Mouse (Mus musculus) E14TG2a.4 (cell line): ENCODE measurements around the gene Oscp1.

ENCODE experiments used
- H3K27me3 ChIP-seq: 2 replicates; pipeline ENCODE4 v1.6.1; 2014; ENCODE audit warnings: low read length, control low read depth; ENCODE audit not compliant: insufficient read depth
- H3K36me3 ChIP-seq: 2 replicates; pipeline ENCODE4 v1.6.1; 2014; ENCODE audit warnings: low read length, control low read depth; ENCODE audit not compliant: insufficient read depth
- H3K4me1 ChIP-seq: replicated peaks from 2 replicates; pipeline ENCODE4 v1.6.1; 2014; ENCODE audit warnings: low read depth, low read length, control low read depth
- H3K4me3 ChIP-seq: replicated peaks from 2 replicates; pipeline ENCODE4 v1.5.1; 2014; ENCODE audit warnings: mild to moderate bottlenecking, low read length
- H3K9me3 ChIP-seq: 2 replicates; pipeline ENCODE4 v1.6.1; 2014; ENCODE audit warnings: low read length, control low read depth
- CTCF ChIP-seq: conservative IDR thresholded peaks from 2 replicates; pipeline ENCODE4 v1.5.1; 2014; ENCODE audit warnings: low read length
- NANOG ChIP-seq: IDR thresholded peaks from 2 replicates; pipeline ENCODE4 v1.6.1; 2014; ENCODE audit warnings: borderline replicate concordance, low read length, mixed read lengths
- POU5F1 ChIP-seq: IDR thresholded peaks from 2 replicates; pipeline ENCODE4 v1.6.1; 2014; ENCODE audit warnings: low read length, borderline replicate concordance

Oscp1 gene

GRCm38 (mm10) chr4:126111153-126111549 is 52.8 kb downstream of the Oscp1 start:
- TF ChIP-seq NANOG, result no peak
- TF ChIP-seq POU5F1, result no peak
- no peak for TF ChIP-seq CTCF
- H3K36me3 ChIP-seq, result peaks cover 28% of the 10 kb centered on the region; the same call in 1 of the 2 replicates

GRCm38 (mm10) chr4:126113243-126113642 is 54.9 kb downstream of the Oscp1 start:
- no peak for TF ChIP-seq NANOG
- no peak for TF ChIP-seq CTCF
- TF ChIP-seq POU5F1, result no peak
- Histone ChIP-seq H3K4me3 (no peak overlapping the region), H3K27me3 (no peaks in the 10 kb centered on the region), H3K4me1 (peaks cover 77% of the 10 kb centered on the region), H3K9me3 (no peaks in the 10 kb centered on the region), H3K36me3 (peaks cover 37% of the 10 kb centered on the region)

More at GRCm38 (mm10) chr4:126111153-126111549, 52.8 kb downstream of the Oscp1 start:
- peak overlapping the region; percentile 52 for H3K4me3 ChIP-seq
- peaks cover 88% of the 10 kb centered on the region for H3K4me1 ChIP-seq
- H3K27me3 ChIP-seq, result no peaks in the 10 kb centered on the region
- no peaks in the 10 kb centered on the region for H3K9me3 ChIP-seq

- Histone ChIP-seq H3K27me3 (no peaks in the 10 kb centered on the region), H3K36me3 (peaks cover 38% of the 10 kb centered on the region), H3K4me3 (no peak overlapping the region), H3K9me3 (no peaks in the 10 kb centered on the region), H3K4me1 (peaks cover 75% of the 10 kb centered on the region)
- TF ChIP-seq CTCF, result peak; percentile 26
- TF ChIP-seq NANOG, result no peak
- no peak for TF ChIP-seq POU5F1
These were observed 55.6 kb downstream of the Oscp1 start for GRCm38 (mm10) chr4:126113943-126114342.

- no peak for TF ChIP-seq POU5F1
- TF ChIP-seq CTCF, result no peak
- TF ChIP-seq NANOG, result no peak
- H3K9me3 ChIP-seq, result no peaks in the 10 kb centered on the region
- H3K4me3 ChIP-seq, result no peak overlapping the region
- peaks cover 37% of the 10 kb centered on the region for H3K36me3 ChIP-seq
- H3K27me3 ChIP-seq, result no peaks in the 10 kb centered on the region
- H3K4me1 ChIP-seq, result peaks cover 60% of the 10 kb centered on the region
These were observed 57.0 kb downstream of the Oscp1 start for GRCm38 (mm10) chr4:126115411-126115810.

- TF ChIP-seq POU5F1, result no peak
- no peak for TF ChIP-seq CTCF
- no peak for TF ChIP-seq NANOG
- H3K9me3 ChIP-seq, result no peaks in the 10 kb centered on the region
- peaks cover 43% of the 10 kb centered on the region for H3K36me3 ChIP-seq
- H3K27me3 ChIP-seq, result no peaks in the 10 kb centered on the region
- H3K4me1 ChIP-seq, result peaks cover 54% of the 10 kb centered on the region
- H3K4me3 ChIP-seq, result no peak overlapping the region
These were observed 57.6 kb downstream of the Oscp1 start for GRCm38 (mm10) chr4:126115871-126116521.

- no peak for TF ChIP-seq POU5F1
- TF ChIP-seq CTCF, result no peak
- TF ChIP-seq NANOG, result no peak
- Histone ChIP-seq H3K9me3 (no peaks in the 10 kb centered on the region), H3K4me3 (no peak overlapping the region), H3K4me1 (peaks cover 43% of the 10 kb centered on the region), H3K27me3 (no peaks in the 10 kb centered on the region), H3K36me3 (peaks cover 44% of the 10 kb centered on the region)
These were observed 58.8 kb downstream of the Oscp1 start for GRCm38 (mm10) chr4:126117116-126117515.

- TF ChIP-seq POU5F1 (no peak), CTCF (no peak), NANOG (no peak)
- peaks cover 37% of the 10 kb centered on the region for H3K4me1 ChIP-seq
- H3K9me3 ChIP-seq, result no peaks in the 10 kb centered on the region
- no peaks in the 10 kb centered on the region for H3K27me3 ChIP-seq
- H3K4me3 ChIP-seq, result no peak overlapping the region
- peaks cover 50% of the 10 kb centered on the region for H3K36me3 ChIP-seq
These were observed 60.3 kb downstream of the Oscp1 start for GRCm38 (mm10) chr4:126118651-126119050.

- H3K4me3 ChIP-seq, result no peak overlapping the region
- peaks cover 54% of the 10 kb centered on the region for H3K36me3 ChIP-seq
- peaks cover 34% of the 10 kb centered on the region for H3K4me1 ChIP-seq
- no peaks in the 10 kb centered on the region for H3K27me3 ChIP-seq
- no peak for TF ChIP-seq CTCF
- no peak for TF ChIP-seq NANOG
- no peak for TF ChIP-seq POU5F1
- H3K9me3 ChIP-seq, result no peaks in the 10 kb centered on the region
These were observed 60.7 kb downstream of the Oscp1 start for GRCm38 (mm10) chr4:126119051-126119450.

- no peaks in the 10 kb centered on the region for H3K27me3 ChIP-seq
- peaks cover 28% of the 10 kb centered on the region for H3K4me1 ChIP-seq
- H3K4me3 ChIP-seq, result no peak overlapping the region
- TF ChIP-seq POU5F1 (no peak), NANOG (no peak), CTCF (no peak)
- no peaks in the 10 kb centered on the region for H3K9me3 ChIP-seq
- peaks cover 60% of the 10 kb centered on the region for H3K36me3 ChIP-seq
These were observed 61.7 kb downstream of the Oscp1 start for GRCm38 (mm10) chr4:126120052-126120451.
